Mouse (Mus musculus) lung, postnatal 36 days (tissue): ENCODE measurements around the gene Frem1.

Experiments
- DNase-seq: peaks from one replicate; pipeline ENCODE4 v3.0.0; 2022; ENCODE audit warnings: mixed read lengths

Frem1 gene

GRCm38 (mm10) chr4:82867731-82868445 lies 184.3 kb downstream of the Frem1 start:
- no peak for DNase-seq

- peak; percentile 3 for DNase-seq
Measured at GRCm38 (mm10) chr4:82867111-82867510, 185.0 kb downstream of the Frem1 start.

GRCm38 (mm10) chr4:82864974-82865699 lies 187.0 kb downstream of the Frem1 start:
- no peak for DNase-seq

- no peak for DNase-seq
Measured at GRCm38 (mm10) chr4:82863316-82863715, 188.8 kb downstream of the Frem1 start.

GRCm38 (mm10) chr4:82861451-82861850 lies 190.7 kb downstream of the Frem1 start:
- DNase-seq: no peak

- no peak for DNase-seq
Measured at GRCm38 (mm10) chr4:82860566-82860965, 191.6 kb downstream of the Frem1 start.

- DNase-seq: peak; percentile 78
Measured at GRCm38 (mm10) chr4:82859131-82860125, 192.7 kb downstream of the Frem1 start, which contains the start of gene Zdhhc21. Gene Zdhhc21 (minus strand): TSS chr4:82859958.

GRCm38 (mm10) chr4:82858431-82859010 lies 193.6 kb downstream of the Frem1 start:
- no peak for DNase-seq

GRCm38 (mm10) chr4:82856986-82857385 lies 195.2 kb downstream of the Frem1 start:
- DNase-seq: no peak

- no peak for DNase-seq
Measured at GRCm38 (mm10) chr4:82853809-82854208, 198.3 kb downstream of the Frem1 start.

GRCm38 (mm10) chr4:82848552-82849234 lies 203.4 kb downstream of the Frem1 start:
- no peak for DNase-seq
